Mouse (Mus musculus) megakaryocyte-erythroid progenitor cell, adult 5 weeks (primary cell): ENCODE results near the gene Pwwp2a. TPM values are rescaled to one million over a fixed set of nuclear protein-coding genes. Genes with fewer than 3 reads are reported as not detected.

Source experiments
- polyA plus RNA-seq: library from polyadenylated mRNA; stranded (reverse); fragments of >175 nt; gene quantifications from 2 replicates; pipeline ENCODE4 v1.2.3, GENCODE M21; 2012

The Pwwp2a gene
- 4.9 and 7.4 TPM in 2 replicates for polyA plus RNA-seq

GRCm38 (mm10) chr11:43681472-43682414 is at the start of gene Pwwp2a:
TSS of gene Pwwp2a (plus strand) at chr11:43681998.

GRCm38 (mm10) chr11:43747233-43748226 is 65.7 kb downstream of the Pwwp2a start, which contains the start of gene Ttc1:
TSS of gene Ttc1 (minus strand) at chr11:43748008.

Other genes with a start within 250 kb of the Pwwp2a start
- 5.7 and 7.9 TPM in 2 replicates for gene Slu7, start 248.3 kb upstream of the Pwwp2a start, polyA plus RNA-seq
- gene C1qtnf2, start 207.7 kb upstream of the Pwwp2a start, polyA plus RNA-seq, result not detected in 2 replicates
- 1.0 and 1.8 TPM in 2 replicates for gene Ccnjl, start 153.2 kb upstream of the Pwwp2a start, polyA plus RNA-seq
- not detected in 2 replicates for gene 4933415A04Rik, start 95.0 kb upstream of the Pwwp2a start, polyA plus RNA-seq
- gene Fabp6, start 80.5 kb upstream of the Pwwp2a start, polyA plus RNA-seq, result not detected in 2 replicates
- 14.1 and 15.5 TPM in 2 replicates for gene Ttc1, start 66.0 kb downstream of the Pwwp2a start, polyA plus RNA-seq
- 0.04 TPM in 1 of 2 replicates, not detected in the other for gene Adra1b, start 219.2 kb downstream of the Pwwp2a start, polyA plus RNA-seq